Mouse (Mus musculus): Measurements from ENCODE around the gene Slx4ip. TPM values are rescaled to one million over a fixed set of nuclear protein-coding genes. Genes with fewer than 3 reads are reported as not detected.
A peak's percentile ranks its signal among the peaks of the same experiment; 100 is the strongest.

Slx4ip gene
- total and polyA plus RNA-seq, 2 experiments from 2014 or later: 7.0 to 8.1 TPM

DNA sequence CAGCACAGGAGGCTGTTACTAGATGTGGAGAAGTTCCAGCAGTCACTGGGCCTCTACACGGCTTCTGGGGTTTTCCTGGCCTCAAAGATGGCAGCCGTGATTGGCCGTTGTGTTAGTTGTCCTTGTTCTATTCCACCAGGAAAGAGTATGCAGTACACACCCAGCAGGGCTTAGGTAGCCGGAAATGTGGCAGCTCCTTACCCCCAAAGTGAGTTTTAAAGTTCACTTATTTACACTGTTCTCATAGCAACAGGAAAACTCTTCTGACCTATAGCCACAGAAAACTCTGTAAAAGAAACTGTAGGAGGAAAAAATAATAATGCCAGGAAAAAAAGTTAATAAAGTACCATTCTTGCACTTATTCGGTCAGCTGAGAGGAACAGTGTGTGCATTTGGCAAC lies 55.3 kb downstream of the Slx4ip start:
- Histone ChIP-seq H3K27me3 (ENCODE audit: insufficient read depth, low read length) (no peaks in the 10 kb centered on the region), H3K4me1 (ENCODE audit: insufficient read depth, low read length) (no peaks in the 10 kb centered on the region), H3K4me3 (ENCODE audit: low read length) (no peak overlapping the region), H3K36me3 (ENCODE audit: insufficient read depth, low read length) (no peaks in the 10 kb centered on the region), H3K9me3 (ENCODE audit: low read length) (no peaks in the 10 kb centered on the region), H3K4me2 (ENCODE audit: low read depth, low read length) (no peak overlapping the region), H3K9ac (replicated peaks; ENCODE audit: low read length) (no peak overlapping the region), H3K27ac (no peak overlapping the region)
- 85% methylated on average over 5 of the region's 5 CpGs for WGBS
- no peak for TF ChIP-seq CTCF (IDR thresholded peaks at IDR 0.05; ENCODE audit: low read depth)
- ATAC-seq (no peak), DNase-seq (ENCODE audit: low spot score) (no peak)

DNA sequence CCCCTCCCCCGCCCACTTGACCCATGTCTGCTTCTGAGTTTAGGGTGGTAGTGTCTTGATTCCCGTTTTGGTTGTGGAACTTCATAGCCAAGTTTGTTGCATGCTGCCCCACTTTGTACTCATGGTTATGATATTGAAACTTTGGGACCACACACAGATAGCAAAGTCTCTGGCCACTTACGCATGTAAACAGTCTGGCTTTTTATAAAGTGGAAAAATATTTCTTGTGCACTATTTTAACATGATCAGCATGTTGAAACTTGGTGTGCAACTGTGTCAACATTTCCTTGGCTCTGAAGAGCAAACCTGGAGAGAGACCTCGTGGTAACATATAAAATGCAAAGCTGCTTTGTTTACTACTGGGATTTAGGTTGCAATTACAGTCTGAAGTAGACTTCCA lies 56.5 kb downstream of the Slx4ip start:
- 71% methylated on average over 4 of the region's 4 CpGs for WGBS
- no peaks in the 10 kb centered on the region for H3K9me3 ChIP-seq (ENCODE audit: low read length)
- H3K4me1 ChIP-seq (ENCODE audit: insufficient read depth, low read length): no peaks in the 10 kb centered on the region
- TF ChIP-seq CTCF (IDR thresholded peaks at IDR 0.05; ENCODE audit: low read depth): no peak
- H3K27ac ChIP-seq: no peak overlapping the region
- no peaks in the 10 kb centered on the region for H3K36me3 ChIP-seq (ENCODE audit: insufficient read depth, low read length)
- no peak overlapping the region for H3K4me2 ChIP-seq (ENCODE audit: low read depth, low read length)
- no peak overlapping the region for H3K4me3 ChIP-seq (ENCODE audit: low read length)
- ATAC-seq: no peak
- no peaks in the 10 kb centered on the region for H3K27me3 ChIP-seq (ENCODE audit: insufficient read depth, low read length)
- DNase-seq (ENCODE audit: low spot score): no peak
- no peak overlapping the region for H3K9ac ChIP-seq (replicated peaks; ENCODE audit: low read length)

GRCm38 (mm10) chr2:136947937-136948336 lies 56.9 kb downstream of the Slx4ip start:
- WGBS: 37% methylated on average over 5 of the region's 5 CpGs
- TF ChIP-seq CTCF (IDR thresholded peaks at IDR 0.05; ENCODE audit: low read depth): no peak
- no peak for ATAC-seq
- no peak overlapping the region for H3K4me3 ChIP-seq (ENCODE audit: low read length)
- DNase-seq (ENCODE audit: low spot score): peak; percentile 22
- H3K9me3 ChIP-seq (ENCODE audit: low read length): no peaks in the 10 kb centered on the region
- H3K9ac ChIP-seq (replicated peaks; ENCODE audit: low read length): no peak overlapping the region
- no peak overlapping the region for H3K4me2 ChIP-seq (ENCODE audit: low read depth, low read length)
- no peaks in the 10 kb centered on the region for H3K27me3 ChIP-seq (ENCODE audit: insufficient read depth, low read length)
- peak overlapping the region; percentile 27; the same call in 1 of the 2 replicates for H3K27ac ChIP-seq
- no peaks in the 10 kb centered on the region for H3K4me1 ChIP-seq (ENCODE audit: insufficient read depth, low read length)
- no peaks in the 10 kb centered on the region for H3K36me3 ChIP-seq (ENCODE audit: insufficient read depth, low read length)

- ATAC-seq: no peak
- WGBS: 42% methylated on average over 1 of the region's 1 CpGs
- no peak overlapping the region for H3K9ac ChIP-seq (replicated peaks; ENCODE audit: low read length)
- H3K4me3 ChIP-seq (ENCODE audit: low read length): no peak overlapping the region
- no peak for TF ChIP-seq CTCF (IDR thresholded peaks at IDR 0.05; ENCODE audit: low read depth)
- no peak overlapping the region for H3K4me2 ChIP-seq (ENCODE audit: low read depth, low read length)
- no peaks in the 10 kb centered on the region for H3K9me3 ChIP-seq (ENCODE audit: low read length)
- no peaks in the 10 kb centered on the region for H3K36me3 ChIP-seq (ENCODE audit: insufficient read depth, low read length)
- H3K27ac ChIP-seq: no peak overlapping the region
- no peaks in the 10 kb centered on the region for H3K27me3 ChIP-seq (ENCODE audit: insufficient read depth, low read length)
- H3K4me1 ChIP-seq (ENCODE audit: insufficient read depth, low read length): no peaks in the 10 kb centered on the region
- no peak for DNase-seq (ENCODE audit: low spot score)
Observed at GRCm38 (mm10) chr2:136952238-136952637, 61.2 kb downstream of the Slx4ip start.

GRCm38 (mm10) chr2:136955726-136956571 lies 64.9 kb downstream of the Slx4ip start:
- Histone ChIP-seq H3K9me3 (ENCODE audit: low read length) (no peaks in the 10 kb centered on the region), H3K4me2 (ENCODE audit: low read depth, low read length) (no peak overlapping the region), H3K27me3 (ENCODE audit: insufficient read depth, low read length) (no peaks in the 10 kb centered on the region), H3K27ac (no peak overlapping the region), H3K4me1 (ENCODE audit: insufficient read depth, low read length) (no peaks in the 10 kb centered on the region), H3K9ac (replicated peaks; ENCODE audit: low read length) (no peak overlapping the region), H3K4me3 (ENCODE audit: low read length) (no peak overlapping the region), H3K36me3 (ENCODE audit: insufficient read depth, low read length) (no peaks in the 10 kb centered on the region)
- DNase-seq (ENCODE audit: low spot score) (no peak), ATAC-seq (no peak)
- 82% methylated on average over 9 of the region's 9 CpGs for WGBS
- TF ChIP-seq CTCF (IDR thresholded peaks at IDR 0.05; ENCODE audit: low read depth): no peak

DNA sequence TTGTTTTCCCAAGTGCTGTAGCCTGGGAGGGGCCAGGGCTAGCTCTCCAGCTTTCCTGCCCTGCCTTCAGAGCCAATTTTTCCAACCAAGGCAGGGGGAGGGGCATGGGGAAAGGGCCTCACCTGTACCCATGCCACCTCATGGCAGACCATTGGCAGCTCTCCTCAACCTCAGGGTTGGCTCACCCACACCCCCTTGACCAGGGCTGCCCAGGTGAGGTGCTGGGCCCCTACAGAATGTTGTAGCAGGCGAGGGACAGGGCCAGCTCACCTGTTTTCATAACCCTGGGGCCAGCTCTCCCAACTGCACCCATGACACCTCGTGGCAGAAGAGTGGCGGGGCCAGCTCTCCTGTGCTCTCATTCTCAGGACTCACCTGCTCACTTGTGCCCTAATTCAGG lies 67.7 kb downstream of the Slx4ip start:
- no peak for ATAC-seq
- WGBS: 86% methylated on average over 3 of the region's 3 CpGs

DNA sequence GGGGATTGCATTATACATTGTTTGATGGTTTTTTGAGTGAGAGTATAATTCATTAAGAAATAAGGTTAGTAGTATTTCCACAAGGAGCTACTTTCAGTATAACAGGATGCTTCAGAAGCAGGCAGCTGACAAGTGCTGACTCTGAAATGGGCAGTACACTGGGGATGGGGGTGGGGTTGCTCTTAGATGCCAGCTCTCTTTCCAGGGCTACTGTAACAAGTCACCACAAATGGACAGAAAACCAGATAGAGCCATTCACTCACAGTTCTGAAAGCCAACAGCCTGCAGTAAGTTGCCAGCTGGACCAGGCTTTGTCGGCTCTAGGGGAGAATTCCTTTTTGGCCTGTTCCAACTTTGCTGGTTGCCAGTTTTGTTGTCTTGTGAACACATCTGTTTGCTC lies 84.8 kb downstream of the Slx4ip start:
- Histone ChIP-seq H3K36me3 (ENCODE audit: insufficient read depth, low read length) (no peaks in the 10 kb centered on the region), H3K4me3 (ENCODE audit: low read length) (no peak overlapping the region), H3K4me2 (ENCODE audit: low read depth, low read length) (no peak overlapping the region), H3K4me1 (ENCODE audit: insufficient read depth, low read length) (peaks cover 7% of the 10 kb centered on the region; the same call in 1 of the 2 replicates), H3K9ac (replicated peaks; ENCODE audit: low read length) (no peak overlapping the region), H3K27me3 (ENCODE audit: insufficient read depth, low read length) (no peaks in the 10 kb centered on the region), H3K9me3 (ENCODE audit: low read length) (no peaks in the 10 kb centered on the region), H3K27ac (no peak overlapping the region)
- ATAC-seq (0 out of 2 replicates have a peak, but pooled peaks have one; percentile 53), DNase-seq (ENCODE audit: low spot score) (peak; percentile 51)
- 50% methylated on average over 1 of the region's 1 CpGs for WGBS
- no peak for TF ChIP-seq CTCF (IDR thresholded peaks at IDR 0.05; ENCODE audit: low read depth)

More for the DNA sequence above, 67.7 kb downstream of the Slx4ip start:
- Histone ChIP-seq H3K4me2 (ENCODE audit: low read depth, low read length) (no peak overlapping the region), H3K9ac (replicated peaks; ENCODE audit: low read length) (no peak overlapping the region), H3K9me3 (ENCODE audit: low read length) (no peaks in the 10 kb centered on the region), H3K27me3 (ENCODE audit: insufficient read depth, low read length) (no peaks in the 10 kb centered on the region), H3K4me3 (ENCODE audit: low read length) (no peak overlapping the region), H3K27ac (no peak overlapping the region), H3K36me3 (ENCODE audit: insufficient read depth, low read length) (no peaks in the 10 kb centered on the region), H3K4me1 (ENCODE audit: insufficient read depth, low read length) (no peaks in the 10 kb centered on the region)
- DNase-seq (ENCODE audit: low spot score): no peak
- TF ChIP-seq CTCF (IDR thresholded peaks at IDR 0.05; ENCODE audit: low read depth): no peak

All from hindbrain, postnatal 0 days (tissue).